Mouse (Mus musculus): Measurements from ENCODE around the gene 4930590J08Rik.
"Not testable (repeated sequence)": the region's sequence is repeated elsewhere in the genome, so short reads cannot be mapped to it uniquely, and the experiment has no call there.

Gene 4930590J08Rik

GRCm38 (mm10) chr6:91902509-91902908, at the start of gene 4930590J08Rik:
4930590J08Rik (plus strand) TSS chr6:91902809.
- DNase-seq: not testable (repeated sequence)

DNA sequence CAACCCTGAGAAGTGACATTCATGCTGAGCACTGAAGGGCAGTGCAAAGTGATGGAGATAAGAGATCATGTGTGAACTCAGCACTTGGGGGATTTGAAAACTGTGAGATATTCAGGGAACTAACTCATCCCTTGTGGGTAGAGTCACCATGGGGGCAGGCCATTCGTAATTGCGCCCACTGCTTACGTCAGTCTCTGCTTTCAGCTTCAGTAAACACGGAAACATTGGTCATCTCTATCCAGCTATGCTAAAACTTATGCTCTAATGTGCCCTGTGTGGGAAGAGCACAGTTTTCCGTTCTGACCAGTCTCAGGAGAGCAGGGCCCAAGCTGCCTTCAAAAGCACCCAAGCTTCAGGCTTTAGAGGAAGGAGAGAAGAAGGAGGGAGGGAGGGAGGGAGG, 44.3 kb upstream of the 4930590J08Rik start:
- DNase-seq: no peak

DNA sequence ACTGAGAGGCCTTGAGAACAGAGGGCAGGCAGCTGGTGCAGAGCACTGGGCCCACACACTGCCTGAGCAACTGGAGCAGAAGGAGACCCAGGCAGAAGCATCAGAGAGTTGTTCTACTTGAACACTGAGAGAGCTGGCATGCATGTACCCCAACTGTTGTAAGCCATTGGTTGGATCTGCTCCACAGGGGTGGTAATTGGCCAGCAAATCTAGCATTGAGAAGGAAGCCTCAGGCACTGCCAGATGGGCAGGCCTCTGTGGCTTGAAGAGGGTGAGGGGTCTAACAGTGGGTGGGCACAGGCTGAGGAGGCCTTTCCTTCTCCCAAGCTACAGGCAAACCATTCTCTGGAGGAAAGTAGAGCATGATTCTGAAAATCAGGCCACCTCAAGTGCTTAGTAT, 39.8 kb upstream of the 4930590J08Rik start:
- DNase-seq: no peak

GRCm38 (mm10) chr6:91864595-91864994, 38.0 kb upstream of the 4930590J08Rik start:
- DNase-seq: no peak

DNA sequence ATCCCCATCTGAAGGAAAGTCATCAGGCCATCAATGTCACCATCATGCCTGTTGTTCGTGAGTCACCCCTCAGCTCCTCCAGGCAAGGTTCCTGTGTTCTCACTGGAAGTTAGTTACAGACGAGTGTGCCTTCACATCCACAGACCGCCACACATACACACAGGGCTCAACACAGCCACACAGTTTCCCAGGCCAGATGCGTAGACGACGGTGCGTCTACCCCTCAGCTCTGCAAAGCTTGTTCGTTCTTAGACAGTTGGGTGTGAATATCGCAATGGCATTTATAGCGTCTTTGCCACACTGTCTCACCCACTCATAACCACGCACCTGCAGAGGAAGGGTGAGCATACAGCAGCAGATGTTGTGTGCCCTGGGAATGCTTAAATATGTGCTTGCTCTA, 37.0 kb upstream of the 4930590J08Rik start:
- no peak for DNase-seq

GRCm38 (mm10) chr6:91868091-91868490, 34.5 kb upstream of the 4930590J08Rik start:
- DNase-seq: no peak

- no peak for DNase-seq
Measured at GRCm38 (mm10) chr6:91872781-91873180, 29.8 kb upstream of the 4930590J08Rik start.

- peak; percentile 93 to 97 for DNase-seq
Measured at GRCm38 (mm10) chr6:91877885-91878651, 24.5 kb upstream of the 4930590J08Rik start, which contains the start of gene Ccdc174. Ccdc174 (plus strand) TSS chr6:91878053.

DNA sequence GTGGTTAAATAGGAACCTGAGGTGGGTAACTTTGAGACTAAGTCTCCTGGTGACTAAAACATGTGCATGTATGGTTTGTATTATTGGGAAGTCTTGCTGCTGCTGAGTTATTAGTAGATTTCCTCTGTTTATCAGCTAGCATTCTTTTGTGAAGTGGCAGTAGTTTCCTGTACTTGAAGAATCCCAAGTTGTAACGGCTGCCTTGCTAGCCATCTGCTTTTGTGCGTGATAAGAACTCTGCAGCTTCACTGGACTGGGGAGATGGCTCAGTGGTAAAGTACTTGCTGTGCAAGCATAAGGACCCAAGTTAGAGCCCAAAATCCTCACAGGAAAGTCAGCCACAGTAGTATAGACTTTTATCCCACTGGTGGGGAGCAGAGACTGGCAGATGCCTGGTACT, 18.8 kb upstream of the 4930590J08Rik start:
- DNase-seq: no peak

DNA sequence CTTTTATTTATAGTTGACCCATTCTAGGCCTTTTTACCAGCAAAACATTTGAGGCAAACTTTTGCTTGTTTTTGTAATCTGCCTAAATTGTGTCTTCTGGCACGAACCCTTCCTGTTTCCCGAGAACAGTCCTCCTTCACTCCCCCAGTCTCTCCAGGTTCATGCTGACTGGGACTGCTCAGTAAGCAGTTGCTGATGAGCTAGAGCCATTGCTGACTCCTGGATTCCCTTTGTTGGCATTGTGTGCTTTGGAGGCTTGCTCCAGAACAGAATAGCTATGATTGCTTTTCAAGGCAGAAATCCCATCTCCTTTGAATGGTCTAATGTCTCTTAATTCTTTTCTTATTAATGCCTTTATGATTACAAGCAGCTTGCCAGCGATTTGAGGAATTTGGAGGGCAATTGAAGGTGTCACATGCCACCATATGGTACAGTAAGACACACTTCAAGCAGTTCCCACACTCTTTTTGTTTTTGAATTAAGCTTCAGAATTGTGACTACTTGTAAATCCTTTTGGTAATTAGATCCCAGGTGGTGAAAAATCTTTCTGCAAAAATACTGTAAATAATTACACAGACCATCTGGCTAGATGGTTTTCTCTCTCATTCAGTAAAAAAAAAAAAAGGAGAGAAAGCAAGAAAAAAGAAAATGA, 13.2 kb upstream of the 4930590J08Rik start:
- DNase-seq: no peak

- DNase-seq: no peak
Measured at GRCm38 (mm10) chr6:91890615-91891014, 12.0 kb upstream of the 4930590J08Rik start.

- no peak for DNase-seq
Measured at GRCm38 (mm10) chr6:91891776-91892175, 10.8 kb upstream of the 4930590J08Rik start.

DNA sequence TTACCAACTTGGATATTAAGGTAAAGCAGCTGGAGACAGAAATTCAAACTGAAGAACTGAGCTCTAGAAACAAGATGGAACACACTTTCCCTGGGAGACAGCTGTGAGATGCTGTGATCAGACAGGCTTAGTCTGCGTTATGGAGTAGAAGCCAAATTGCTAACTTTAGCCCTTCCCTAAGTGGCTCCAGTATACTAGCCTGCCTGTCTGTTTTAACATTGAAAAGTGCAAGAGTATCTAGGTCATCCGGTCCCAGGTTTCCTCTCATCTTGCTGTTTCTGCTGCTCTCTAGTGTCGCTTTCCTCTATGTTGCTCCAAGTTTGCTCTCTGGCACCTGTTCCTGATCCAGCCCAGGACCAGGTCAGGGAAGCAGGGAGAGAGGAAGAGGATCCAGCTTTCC, 5.8 kb upstream of the 4930590J08Rik start:
- DNase-seq: no peak

GRCm38 (mm10) chr6:91901505-91901904, 1.1 kb upstream of the 4930590J08Rik start:
- peak; percentile 70 to 76 for DNase-seq

GRCm38 (mm10) chr6:91914011-91914410, 11.4 kb downstream of the 4930590J08Rik start:
- no peak for DNase-seq

DNA sequence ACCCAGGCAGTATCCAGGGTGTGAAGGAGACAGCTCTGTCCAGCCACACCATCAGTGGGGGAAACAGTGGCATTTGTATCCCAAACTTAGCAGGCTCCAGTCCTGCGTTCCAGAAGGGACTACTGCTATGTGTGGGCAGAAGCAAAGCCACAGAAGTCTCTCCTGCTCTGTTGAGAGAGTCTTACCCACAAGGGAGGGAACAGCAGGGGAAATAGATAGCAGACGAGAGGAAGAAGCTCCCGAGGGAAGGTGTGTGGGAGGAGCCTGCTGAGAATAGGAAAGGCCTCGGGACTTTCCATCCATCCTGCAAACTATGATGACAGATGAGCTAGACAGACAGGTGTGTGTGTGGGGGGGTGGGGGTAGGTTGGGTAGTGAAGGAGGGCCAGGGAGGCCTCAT, 14.7 kb downstream of the 4930590J08Rik start:
- DNase-seq: no peak

GRCm38 (mm10) chr6:91917716-91918115, 15.1 kb downstream of the 4930590J08Rik start:
- no peak for DNase-seq

DNA sequence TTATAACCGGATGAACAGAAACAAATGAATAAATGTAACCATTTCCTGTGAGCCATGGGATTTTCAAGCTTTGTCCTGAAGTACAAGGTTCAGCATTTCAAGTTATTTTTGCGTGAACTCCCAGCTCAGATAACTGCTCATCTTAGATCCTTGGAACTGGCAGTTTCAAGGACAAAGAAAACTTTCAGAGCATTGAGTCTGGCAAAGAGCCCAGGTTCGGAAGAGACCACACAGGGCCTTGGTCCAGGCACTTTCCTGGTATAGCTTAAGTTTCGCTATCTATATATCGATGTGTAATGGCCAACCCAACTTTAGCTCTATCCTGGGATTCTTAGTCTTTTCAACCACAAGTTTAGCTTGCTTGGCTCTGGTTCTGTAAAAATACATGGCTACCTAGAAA, 28.6 kb downstream of the 4930590J08Rik start:
- DNase-seq: no peak

DNA sequence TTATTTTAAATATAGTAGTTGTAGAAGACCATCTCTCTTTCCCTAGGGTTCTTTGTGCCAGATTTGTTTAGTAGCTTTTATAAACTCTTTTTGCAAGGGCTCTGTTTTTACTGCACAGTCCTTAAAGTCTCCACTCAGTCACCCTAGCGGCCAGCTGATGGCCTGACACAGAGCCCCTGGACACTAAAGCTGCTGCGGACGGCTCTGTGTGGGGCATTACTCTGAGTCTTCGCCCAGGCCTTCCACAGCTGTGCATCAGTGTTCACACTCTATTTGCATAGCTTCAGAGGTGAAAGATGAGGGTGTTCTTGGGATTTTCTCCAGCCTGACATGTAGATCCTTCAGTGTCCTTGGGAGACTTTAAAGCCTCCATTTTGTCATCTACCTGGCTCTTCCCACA, 35.9 kb downstream of the 4930590J08Rik start:
- no peak for DNase-seq

DNA sequence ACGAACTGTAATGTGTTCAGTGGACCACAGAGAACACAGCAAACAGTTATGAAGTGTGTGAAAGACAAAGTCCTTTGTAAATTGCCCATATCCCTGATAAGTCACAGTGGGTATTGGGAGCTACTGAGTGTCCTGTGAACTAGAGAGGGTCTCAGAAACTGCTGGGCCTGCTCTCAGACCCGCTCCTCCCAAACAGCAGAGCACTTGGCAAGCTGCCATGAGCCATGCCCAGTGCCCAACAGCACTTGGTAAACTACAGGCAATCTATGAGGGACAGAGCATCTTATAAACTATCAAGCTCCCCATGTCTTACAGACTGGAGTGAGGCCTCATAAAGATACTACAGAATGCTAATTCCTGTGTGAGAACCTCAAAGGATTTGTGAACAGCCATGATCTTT, 45.8 kb downstream of the 4930590J08Rik start:
- no peak for DNase-seq

- not testable (repeated sequence) for DNase-seq
Measured at GRCm38 (mm10) chr6:91958015-91958414, 55.4 kb downstream of the 4930590J08Rik start.

DNA sequence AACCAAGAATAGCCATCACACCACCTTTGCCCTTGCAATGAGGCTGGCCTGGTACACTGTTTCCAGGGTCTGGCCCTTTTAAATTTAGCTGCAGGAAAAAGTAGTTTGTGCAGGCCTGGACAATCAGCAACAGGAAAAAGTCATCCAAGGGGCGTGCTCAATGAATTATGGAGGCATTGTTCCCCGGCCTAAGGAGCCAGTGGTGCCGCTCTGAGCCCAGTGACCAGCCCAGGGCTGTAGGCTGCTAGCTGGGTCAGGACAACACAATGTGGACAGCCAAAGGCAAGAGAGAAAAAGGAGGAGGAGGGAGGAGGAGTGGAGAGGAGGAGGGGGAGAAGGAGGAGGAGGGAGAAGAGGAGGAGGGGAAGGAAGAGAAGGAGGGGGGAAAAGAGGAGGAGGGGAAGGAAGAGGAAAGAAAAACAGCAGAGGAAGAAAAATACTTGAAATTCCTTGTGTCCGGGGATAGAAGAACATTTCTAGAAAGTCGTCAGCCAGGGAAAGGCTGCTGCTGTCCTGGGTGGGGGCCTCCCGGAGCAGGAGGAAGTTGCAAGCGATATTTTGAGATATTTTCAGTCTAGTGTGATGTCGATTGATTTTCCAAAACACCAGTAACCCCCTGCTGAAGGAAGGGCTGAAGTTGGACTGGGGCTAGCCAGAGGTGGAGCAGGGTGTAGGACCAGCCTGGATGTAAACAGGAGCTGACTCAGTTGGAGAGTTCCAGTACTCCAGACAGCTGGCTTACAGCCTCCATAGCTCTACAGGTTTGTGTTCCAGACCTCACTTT, 57.6 kb downstream of the 4930590J08Rik start:
- DNase-seq: no peak

DNA sequence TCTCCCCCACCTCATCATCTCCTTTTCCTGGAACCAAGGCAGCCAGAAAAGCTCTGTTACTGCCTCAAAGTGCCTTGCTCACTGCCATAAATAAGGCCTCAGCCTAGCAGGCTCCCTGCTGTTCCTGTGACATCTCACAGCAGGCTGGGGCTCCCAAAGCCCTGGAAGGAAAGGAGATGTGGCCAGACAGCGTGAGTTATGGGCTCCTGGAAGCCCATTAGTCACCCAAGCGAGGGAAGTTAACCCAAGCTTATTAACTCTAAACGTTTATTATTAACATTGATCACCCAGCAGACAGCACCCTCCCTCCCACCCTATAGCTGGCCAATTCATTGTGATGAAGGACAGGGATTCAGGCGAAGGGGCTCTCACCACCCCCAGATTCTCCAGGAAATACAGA, 60.8 kb downstream of the 4930590J08Rik start:
- no peak for DNase-seq

GRCm38 (mm10) chr6:91965060-91965459, 62.5 kb downstream of the 4930590J08Rik start:
- DNase-seq: no peak

All from cerebellum, postnatal 36 days (tissue).